Mouse (Mus musculus): ENCODE measurements at regions not wholly inside any gene's neighbourhood (a gene's known extent, or its start where the extent isn't known, plus 50 kb on each side); places are given as distances from the start of the nearest gene placed in this dataset.

GRCm38 (mm10) chr3:4785160-4785559 lies 965.4 kb upstream of the Gm8797 start:
- WGBS = 71% methylated on average over 1 of the region's 1 CpGs
- no peak overlapping the region for H3K27ac ChIP-seq (replicated peaks; ENCODE audit: insufficient read depth, low read depth, low read length)
- no peak overlapping the region for H3K9ac ChIP-seq (ENCODE audit: low read depth, low read length)
- H3K79me2 ChIP-seq (ENCODE audit: control insufficient read depth, insufficient read depth, low read length) = no peaks in the 10 kb centered on the region
- H3K36me3 ChIP-seq (ENCODE audit: control insufficient read depth, insufficient read depth, low read length) = no peaks in the 10 kb centered on the region
- H3K4me1 ChIP-seq (ENCODE audit: control insufficient read depth, insufficient read depth, low read length) = no peaks in the 10 kb centered on the region
- H3K4me3 ChIP-seq (ENCODE audit: insufficient read depth, low read depth, low read length) = no peak overlapping the region
- DNase-seq (ENCODE audit: extremely low read depth, low read depth, low spot score) = no peak
- no peak for TF ChIP-seq POLR2A (IDR thresholded peaks at IDR 0.05; ENCODE audit: extremely low read depth, insufficient read depth, low read length)
- no peak for TF ChIP-seq CTCF (IDR thresholded peaks at IDR 0.05; ENCODE audit: low read depth, low read length)
- H3K27me3 ChIP-seq (ENCODE audit: control insufficient read depth, insufficient read depth, low read length) = no peaks in the 10 kb centered on the region

DNA sequence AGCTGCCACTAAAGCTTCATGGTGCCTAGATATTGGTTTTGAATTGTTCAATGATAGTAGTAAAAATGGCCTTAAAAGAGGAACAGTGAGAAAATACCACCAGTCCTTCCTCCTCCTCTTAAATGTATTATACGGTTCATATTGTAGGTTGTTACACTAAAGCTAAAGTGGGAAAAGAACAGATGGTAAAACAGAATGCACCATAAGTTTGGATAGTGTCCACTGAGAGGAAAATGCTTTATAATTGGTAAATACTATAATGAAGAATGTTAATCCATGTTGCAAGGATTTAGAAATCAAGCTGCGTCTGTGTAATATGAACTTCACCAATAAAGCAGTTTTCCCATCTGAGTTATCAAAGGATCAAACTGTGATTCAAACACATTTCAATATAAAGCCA lies 957.5 kb upstream of the Gm8797 start:
- WGBS = 91% methylated on average over 2 of the region's 2 CpGs
- TF ChIP-seq CTCF (IDR thresholded peaks at IDR 0.05; ENCODE audit: low read depth, low read length) = no peak
- TF ChIP-seq POLR2A (IDR thresholded peaks at IDR 0.05; ENCODE audit: extremely low read depth, insufficient read depth, low read length) = no peak
- H3K27ac ChIP-seq (replicated peaks; ENCODE audit: insufficient read depth, low read depth, low read length) = no peak overlapping the region

GRCm38 (mm10) chr3:4796041-4796908 lies 954.3 kb upstream of the Gm8797 start:
- WGBS = 62% methylated on average over 6 of the region's 6 CpGs
- Histone ChIP-seq H3K9ac (ENCODE audit: low read depth, low read length) (no peak overlapping the region), H3K4me3 (ENCODE audit: insufficient read depth, low read depth, low read length) (no peak overlapping the region), H3K27ac (replicated peaks; ENCODE audit: insufficient read depth, low read depth, low read length) (no peak overlapping the region), H3K27me3 (ENCODE audit: control insufficient read depth, insufficient read depth, low read length) (no peaks in the 10 kb centered on the region), H3K4me1 (ENCODE audit: control insufficient read depth, insufficient read depth, low read length) (no peaks in the 10 kb centered on the region), H3K36me3 (ENCODE audit: control insufficient read depth, insufficient read depth, low read length) (no peaks in the 10 kb centered on the region), H3K79me2 (ENCODE audit: control insufficient read depth, insufficient read depth, low read length) (no peaks in the 10 kb centered on the region)
- no peak for TF ChIP-seq CTCF (IDR thresholded peaks at IDR 0.05; ENCODE audit: low read depth, low read length)
- TF ChIP-seq POLR2A (IDR thresholded peaks at IDR 0.05; ENCODE audit: extremely low read depth, insufficient read depth, low read length) = no peak
- DNase-seq (ENCODE audit: extremely low read depth, low read depth, low spot score) = no peak

More for the DNA sequence above, 957.5 kb upstream of the Gm8797 start:
- no peak for DNase-seq (ENCODE audit: extremely low read depth, low read depth, low spot score)
- Histone ChIP-seq H3K79me2 (ENCODE audit: control insufficient read depth, insufficient read depth, low read length) (no peaks in the 10 kb centered on the region), H3K9ac (ENCODE audit: low read depth, low read length) (no peak overlapping the region), H3K4me3 (ENCODE audit: insufficient read depth, low read depth, low read length) (no peak overlapping the region), H3K4me1 (ENCODE audit: control insufficient read depth, insufficient read depth, low read length) (no peaks in the 10 kb centered on the region), H3K27me3 (ENCODE audit: control insufficient read depth, insufficient read depth, low read length) (no peaks in the 10 kb centered on the region), H3K36me3 (ENCODE audit: control insufficient read depth, insufficient read depth, low read length) (no peaks in the 10 kb centered on the region)

DNA sequence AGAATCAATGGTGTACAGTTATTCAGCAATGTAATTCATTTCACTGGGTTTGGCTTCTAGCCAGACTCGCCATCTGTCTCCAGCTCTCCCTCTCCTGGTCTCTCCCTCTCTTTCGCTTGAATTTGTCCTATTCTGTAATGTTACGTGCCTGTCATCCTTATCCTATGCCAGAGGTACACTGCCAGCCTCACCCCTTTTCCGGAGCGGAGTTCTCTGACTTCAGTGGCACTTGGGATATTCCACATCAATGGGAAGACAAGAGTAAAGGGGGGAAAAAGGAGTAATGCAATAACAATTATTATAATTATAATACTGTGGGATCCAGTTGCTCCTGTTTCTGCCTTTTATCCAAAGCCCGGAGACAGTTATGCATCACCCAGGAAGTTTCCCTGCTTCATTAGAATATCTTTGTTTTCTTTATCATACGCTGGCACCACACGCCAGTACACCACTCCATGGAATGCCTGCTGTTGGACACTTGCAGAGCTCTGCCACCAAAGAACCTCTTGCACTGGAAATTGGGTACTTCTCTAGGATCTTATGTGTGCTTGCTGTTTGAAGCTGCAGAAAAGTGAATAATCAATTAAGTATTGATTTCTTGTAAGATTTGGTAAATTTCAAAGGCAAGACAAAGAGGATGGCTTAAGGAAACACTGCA lies 953.6 kb upstream of the Gm8797 start:
- TF ChIP-seq CTCF (IDR thresholded peaks at IDR 0.05; ENCODE audit: low read depth, low read length) (no peak), POLR2A (IDR thresholded peaks at IDR 0.05; ENCODE audit: extremely low read depth, insufficient read depth, low read length) (no peak)
- no peak overlapping the region for H3K4me3 ChIP-seq (ENCODE audit: insufficient read depth, low read depth, low read length)
- H3K27me3 ChIP-seq (ENCODE audit: control insufficient read depth, insufficient read depth, low read length) = no peaks in the 10 kb centered on the region
- no peaks in the 10 kb centered on the region for H3K36me3 ChIP-seq (ENCODE audit: control insufficient read depth, insufficient read depth, low read length)
- H3K27ac ChIP-seq (replicated peaks; ENCODE audit: insufficient read depth, low read depth, low read length) = no peak overlapping the region
- WGBS = 84% methylated on average over 8 of the region's 8 CpGs
- DNase-seq (ENCODE audit: extremely low read depth, low read depth, low spot score) = no peak
- no peaks in the 10 kb centered on the region for H3K4me1 ChIP-seq (ENCODE audit: control insufficient read depth, insufficient read depth, low read length)
- H3K79me2 ChIP-seq (ENCODE audit: control insufficient read depth, insufficient read depth, low read length) = no peaks in the 10 kb centered on the region
- no peak overlapping the region for H3K9ac ChIP-seq (ENCODE audit: low read depth, low read length)

DNA sequence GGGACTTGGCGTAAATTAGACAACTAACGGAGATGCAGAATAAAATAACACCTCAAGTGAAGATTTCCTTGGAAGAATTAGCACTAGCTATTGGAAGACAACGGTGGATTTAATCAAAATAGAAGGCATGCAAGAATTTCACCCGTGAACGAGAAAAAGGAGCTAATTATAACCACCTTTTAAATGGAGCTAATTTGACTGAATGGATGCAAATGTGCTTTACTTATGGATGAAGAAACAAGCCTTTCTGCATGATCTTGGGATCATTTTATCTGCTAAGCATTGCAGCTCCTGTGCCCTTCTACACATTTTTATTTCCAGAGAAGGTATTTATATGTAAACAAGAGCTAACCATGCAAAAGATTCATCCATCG lies 953.1 kb upstream of the Gm8797 start:
- no peaks in the 10 kb centered on the region for H3K36me3 ChIP-seq (ENCODE audit: control insufficient read depth, insufficient read depth, low read length)
- 81% methylated on average over 6 of the region's 6 CpGs for WGBS
- TF ChIP-seq CTCF (IDR thresholded peaks at IDR 0.05; ENCODE audit: low read depth, low read length) (no peak), POLR2A (IDR thresholded peaks at IDR 0.05; ENCODE audit: extremely low read depth, insufficient read depth, low read length) (no peak)
- DNase-seq (ENCODE audit: extremely low read depth, low read depth, low spot score) = no peak
- no peaks in the 10 kb centered on the region for H3K79me2 ChIP-seq (ENCODE audit: control insufficient read depth, insufficient read depth, low read length)
- no peaks in the 10 kb centered on the region for H3K27me3 ChIP-seq (ENCODE audit: control insufficient read depth, insufficient read depth, low read length)
- no peak overlapping the region for H3K4me3 ChIP-seq (ENCODE audit: insufficient read depth, low read depth, low read length)
- no peak overlapping the region for H3K27ac ChIP-seq (replicated peaks; ENCODE audit: insufficient read depth, low read depth, low read length)
- H3K4me1 ChIP-seq (ENCODE audit: control insufficient read depth, insufficient read depth, low read length) = no peaks in the 10 kb centered on the region
- H3K9ac ChIP-seq (ENCODE audit: low read depth, low read length) = no peak overlapping the region

GRCm38 (mm10) chr3:4798366-4798765 lies 952.2 kb upstream of the Gm8797 start:
- Histone ChIP-seq H3K4me1 (ENCODE audit: control insufficient read depth, insufficient read depth, low read length) (no peaks in the 10 kb centered on the region), H3K79me2 (ENCODE audit: control insufficient read depth, insufficient read depth, low read length) (no peaks in the 10 kb centered on the region), H3K4me3 (ENCODE audit: insufficient read depth, low read depth, low read length) (no peak overlapping the region), H3K36me3 (ENCODE audit: control insufficient read depth, insufficient read depth, low read length) (no peaks in the 10 kb centered on the region), H3K9ac (ENCODE audit: low read depth, low read length) (no peak overlapping the region), H3K27ac (replicated peaks; ENCODE audit: insufficient read depth, low read depth, low read length) (no peak overlapping the region), H3K27me3 (ENCODE audit: control insufficient read depth, insufficient read depth, low read length) (no peaks in the 10 kb centered on the region)
- DNase-seq (ENCODE audit: extremely low read depth, low read depth, low spot score) = no peak
- 71% methylated on average over 3 of the region's 3 CpGs for WGBS
- TF ChIP-seq CTCF (IDR thresholded peaks at IDR 0.05; ENCODE audit: low read depth, low read length) = no peak
- TF ChIP-seq POLR2A (IDR thresholded peaks at IDR 0.05; ENCODE audit: extremely low read depth, insufficient read depth, low read length) = no peak

Data from liver, adult 2 months (tissue).